Mouse (Mus musculus): ENCODE results near the gene Snrpc. TPM values are rescaled to one million over a fixed set of nuclear protein-coding genes. Genes with fewer than 3 reads are reported as not detected.

The Snrpc gene
- polyA plus RNA-seq, 1 experiment = 1,027 TPM

- TF ChIP-seq GATA1 (IDR thresholded peaks at IDR 0.05; ENCODE audit: low read length) = no peak
Measured at GRCm38 (mm10) chr17:27881518-27881917, 43.6 kb downstream of the Snrpc start.

- TF ChIP-seq GATA1 (IDR thresholded peaks at IDR 0.05; ENCODE audit: low read length) = no peak
Measured at GRCm38 (mm10) chr17:27883129-27883528, 45.2 kb downstream of the Snrpc start.

GRCm38 (mm10) chr17:27883994-27884393 is 46.0 kb downstream of the Snrpc start:
- no peak for TF ChIP-seq GATA1 (IDR thresholded peaks at IDR 0.05; ENCODE audit: low read length)

- TF ChIP-seq GATA1 (IDR thresholded peaks at IDR 0.05; ENCODE audit: low read length) = no peak
Measured at GRCm38 (mm10) chr17:27886499-27887210, 48.7 kb downstream of the Snrpc start.

Other genes with a start within 250 kb of the Snrpc start
- gene Nudt3, start 214.7 kb upstream of the Snrpc start, polyA plus RNA-seq (2012) = 159 and 230 TPM in 2 replicates
- not detected in 2 replicates for gene RPS10-NUDT3, start 202.9 kb upstream of the Snrpc start, polyA plus RNA-seq (2012)
- gene Rps10, start 201.5 kb upstream of the Snrpc start, polyA plus RNA-seq (2012) = 2,779 and 3,446 TPM in 2 replicates
- gene Pacsin1, start 182.6 kb upstream of the Snrpc start, polyA plus RNA-seq (2012) = not detected in 2 replicates
- 0.08 and 0.10 TPM in 2 replicates for gene Spdef, start 109.2 kb upstream of the Snrpc start, polyA plus RNA-seq (2012)
- gene D17Wsu92e, start 17.5 kb upstream of the Snrpc start, polyA plus RNA-seq (2012) = 66.9 and 80.5 TPM in 2 replicates
- gene Uhrf1bp1, start 18.3 kb downstream of the Snrpc start, polyA plus RNA-seq (2012) = 16.4 and 40.8 TPM in 2 replicates
- 11.1 and 13.2 TPM in 2 replicates for gene Anks1, start 71.2 kb downstream of the Snrpc start, polyA plus RNA-seq (2012)
- 42.7 and 57.3 TPM in 2 replicates for gene Taf11, start 71.7 kb downstream of the Snrpc start, polyA plus RNA-seq (2012)
- gene Tcp11, start 242.5 kb downstream of the Snrpc start, polyA plus RNA-seq (2012) = not detected in 2 replicates

Measured in G1E-ER4 (cell line).